Mouse (Mus musculus) Muller cell, postnatal 12 days (primary cell): Measurements from ENCODE around the gene Ttll11.

Source experiments
- DNase-seq: peaks from one replicate; pipeline ENCODE4 v3.0.0-alpha.2; 2015; ENCODE audit errors: inconsistent ontology term

The Ttll11 gene

DNA sequence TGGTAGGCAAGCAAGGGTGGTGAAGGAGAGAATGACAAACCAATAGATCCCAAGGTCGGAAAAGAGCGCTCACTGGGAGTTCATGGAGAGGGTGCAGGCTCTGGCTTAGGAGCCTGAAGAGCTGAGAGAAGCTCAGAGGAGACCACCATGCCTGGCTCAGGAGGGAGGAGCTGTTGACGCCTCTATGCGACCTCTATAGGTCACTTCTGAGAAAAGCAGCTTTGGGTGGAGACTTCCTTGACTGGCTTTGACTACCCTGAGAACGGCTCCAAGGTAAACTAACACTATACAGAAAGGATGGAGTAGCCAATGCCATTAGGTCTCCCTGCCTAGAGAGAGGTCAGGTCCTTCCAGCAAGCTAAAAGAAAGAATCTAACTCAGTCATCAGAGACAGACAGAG lies 124.8 kb downstream of the Ttll11 start:
- no peak for DNase-seq

DNA sequence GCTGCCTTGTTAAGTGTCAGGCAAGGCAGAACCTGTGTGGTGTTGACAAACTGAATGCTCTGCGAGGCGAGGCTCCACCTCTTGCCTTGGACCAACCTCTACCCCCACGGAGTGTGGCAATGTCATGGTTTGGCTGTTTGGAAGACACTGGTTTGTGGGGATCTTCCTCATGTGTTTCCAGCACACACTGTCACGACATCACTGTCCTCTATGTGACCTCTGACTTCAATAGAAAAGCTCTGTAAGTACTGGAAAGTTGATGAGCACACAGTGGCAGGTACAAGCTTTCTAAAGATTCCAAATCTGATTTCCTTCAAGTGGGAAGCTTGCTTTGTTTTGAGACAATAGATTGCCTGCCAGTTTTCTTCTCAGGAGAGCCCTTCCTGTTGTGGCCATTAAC lies 126.7 kb downstream of the Ttll11 start:
- no peak for DNase-seq

DNA sequence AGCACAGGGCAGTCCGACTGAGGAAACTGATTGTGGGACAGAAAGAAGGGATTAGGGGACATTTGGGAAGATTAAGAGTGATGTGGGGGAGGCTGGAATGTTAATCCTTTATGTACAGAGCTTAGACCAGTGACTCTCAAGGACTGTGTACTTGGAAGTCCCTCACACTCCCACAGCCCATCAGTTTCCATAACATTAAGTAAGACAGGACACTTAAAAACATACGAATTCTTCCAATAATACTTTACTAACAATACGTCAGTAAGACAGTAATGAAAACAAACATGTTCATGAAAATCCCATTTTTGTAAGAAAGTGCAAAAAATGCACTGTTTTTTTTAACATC lies 127.6 kb downstream of the Ttll11 start:
- no peak for DNase-seq

DNA sequence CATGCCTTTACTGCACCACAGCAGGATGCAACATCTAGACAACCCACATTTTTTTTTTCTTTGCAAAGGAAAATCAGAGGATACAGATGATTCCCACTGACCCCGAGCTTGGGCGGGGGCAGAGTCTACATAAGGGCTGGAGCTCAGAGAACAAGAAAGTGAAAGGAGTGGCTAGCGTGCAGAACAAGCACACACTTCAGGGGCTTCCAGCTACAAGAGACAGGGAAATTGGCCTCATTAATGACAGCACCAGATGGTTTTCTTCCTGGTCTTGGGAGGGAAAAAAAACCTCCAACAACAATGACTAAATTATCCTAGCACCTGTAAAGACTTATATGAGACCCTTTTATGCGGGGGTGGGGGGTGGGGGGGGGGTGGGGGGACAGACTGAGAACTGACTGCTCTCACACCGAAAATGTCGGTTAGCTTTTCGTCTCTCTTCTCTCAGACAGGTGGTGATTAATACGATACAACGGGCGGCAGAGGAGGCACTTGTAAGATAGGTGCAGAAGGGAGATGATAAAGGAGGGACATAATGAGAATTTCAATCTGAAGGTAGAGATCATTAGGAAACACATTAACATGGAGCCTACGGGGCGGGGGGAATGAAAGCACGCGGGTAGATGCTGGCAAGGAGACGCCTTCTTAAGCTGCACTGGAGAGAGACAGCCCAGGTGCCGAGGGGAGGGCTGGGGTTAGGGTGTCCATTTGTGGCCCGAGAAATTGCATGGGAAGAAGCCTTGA lies 128.1 kb downstream of the Ttll11 start:
- no peak for DNase-seq

DNA sequence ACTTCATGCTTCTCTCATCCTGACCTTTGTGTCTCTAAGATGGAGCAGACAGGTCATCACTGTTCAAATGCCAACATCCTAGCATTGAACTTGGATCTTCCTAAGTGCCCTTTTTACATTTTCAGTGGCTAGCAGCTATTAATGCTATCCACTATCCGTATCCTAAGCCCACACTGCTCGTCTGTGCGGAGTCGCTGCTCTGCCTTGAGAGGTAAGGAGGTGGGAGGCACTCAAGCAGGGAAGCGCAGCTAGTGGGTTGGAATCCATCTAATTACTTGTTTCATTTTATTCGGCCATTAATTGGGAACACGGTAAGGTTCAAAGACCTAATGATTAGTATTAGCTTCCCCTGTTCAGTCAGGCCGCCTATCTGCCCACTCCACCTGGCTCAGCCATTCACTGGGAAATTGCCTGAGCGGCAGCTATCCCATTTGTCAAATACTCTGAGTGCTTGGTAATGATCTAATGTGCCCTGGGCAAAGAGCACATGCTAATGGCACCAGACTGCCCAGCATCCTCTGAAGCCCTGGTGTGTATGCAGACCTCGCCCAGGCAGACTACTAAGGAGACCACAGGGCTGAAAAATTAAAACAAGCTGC lies 130.0 kb downstream of the Ttll11 start:
- DNase-seq = peak; percentile 20

DNA sequence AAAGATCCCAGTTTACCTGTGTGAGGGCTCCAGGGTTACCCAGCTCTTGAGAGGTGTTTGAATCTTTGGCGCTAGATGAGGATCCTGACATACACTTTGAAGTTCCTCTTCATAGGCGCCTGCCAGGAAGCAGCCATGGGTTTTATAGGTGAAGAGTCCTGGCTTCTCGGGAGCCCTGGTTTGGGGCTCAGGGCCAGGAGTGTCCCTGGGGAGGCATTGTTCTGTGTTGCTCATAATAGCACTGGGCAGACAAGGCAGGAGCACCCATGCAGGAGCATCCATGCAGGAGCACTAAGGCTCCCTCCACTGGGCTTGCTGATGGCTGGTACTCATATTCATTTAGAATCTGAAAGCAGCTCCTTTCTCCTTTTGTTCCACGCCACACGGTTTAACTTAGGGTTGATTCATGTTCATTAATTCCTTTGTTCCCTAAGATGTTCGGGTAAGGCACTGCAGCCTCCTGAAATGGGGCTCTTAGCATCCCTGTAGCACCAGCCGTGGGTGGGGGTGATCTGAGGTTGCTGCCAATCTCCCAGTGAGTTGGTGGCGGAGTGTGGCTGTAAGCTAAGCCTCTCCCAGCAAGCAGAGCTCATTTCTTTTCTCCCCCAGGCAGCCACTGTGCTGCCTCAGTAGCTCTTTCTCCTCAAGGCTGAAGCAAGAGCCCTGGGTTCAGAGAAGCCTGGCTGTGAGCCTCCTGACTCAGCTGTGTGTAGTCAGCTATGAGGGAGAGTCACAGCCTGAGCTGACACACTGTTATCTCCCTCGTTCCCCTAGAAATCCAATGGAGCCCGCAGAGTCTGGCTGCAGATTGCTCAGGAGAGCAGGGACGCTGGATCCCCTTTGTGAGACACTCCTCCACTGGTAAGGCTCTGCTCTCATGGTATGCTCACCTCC lies 133.9 kb downstream of the Ttll11 start:
- no peak for DNase-seq

DNA sequence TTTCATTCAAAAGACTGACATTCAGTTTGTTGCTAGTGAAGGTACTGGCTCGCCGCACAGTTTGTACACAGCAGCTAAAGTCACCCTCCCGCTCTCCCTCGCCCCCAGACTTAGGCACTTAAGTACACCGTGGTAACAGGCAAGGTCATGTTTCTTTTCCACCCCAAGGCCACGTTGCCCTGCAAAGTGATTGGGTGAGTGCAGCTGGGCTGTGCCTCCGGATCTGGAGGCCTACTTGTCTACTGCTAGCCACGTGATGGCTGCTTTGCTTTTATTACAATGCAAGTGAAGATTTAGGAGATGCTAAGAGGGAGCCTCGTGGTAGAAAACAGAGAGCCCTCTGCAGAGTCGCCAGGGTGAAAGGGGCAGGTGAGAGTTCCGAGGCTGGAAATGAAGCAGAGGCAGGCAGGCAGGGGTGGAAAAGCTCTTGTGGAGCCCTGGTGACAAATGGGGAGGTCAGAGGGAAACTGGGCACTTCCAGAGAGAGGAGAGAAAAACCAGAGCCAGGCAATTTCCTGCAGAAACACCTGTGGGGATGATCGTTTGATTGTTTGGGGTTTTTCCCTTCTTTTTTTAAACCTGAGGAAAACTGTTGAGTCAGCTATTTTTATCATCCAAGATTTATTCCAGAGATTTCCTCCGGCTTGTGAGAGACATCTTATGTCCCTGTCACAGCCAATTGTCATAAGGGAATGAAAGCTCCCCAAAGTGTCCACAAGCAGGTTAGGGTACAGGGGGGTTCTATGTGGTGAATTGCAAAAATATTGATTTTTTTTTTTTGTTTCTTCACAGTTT lies 135.6 kb downstream of the Ttll11 start:
- no peak for DNase-seq

DNA sequence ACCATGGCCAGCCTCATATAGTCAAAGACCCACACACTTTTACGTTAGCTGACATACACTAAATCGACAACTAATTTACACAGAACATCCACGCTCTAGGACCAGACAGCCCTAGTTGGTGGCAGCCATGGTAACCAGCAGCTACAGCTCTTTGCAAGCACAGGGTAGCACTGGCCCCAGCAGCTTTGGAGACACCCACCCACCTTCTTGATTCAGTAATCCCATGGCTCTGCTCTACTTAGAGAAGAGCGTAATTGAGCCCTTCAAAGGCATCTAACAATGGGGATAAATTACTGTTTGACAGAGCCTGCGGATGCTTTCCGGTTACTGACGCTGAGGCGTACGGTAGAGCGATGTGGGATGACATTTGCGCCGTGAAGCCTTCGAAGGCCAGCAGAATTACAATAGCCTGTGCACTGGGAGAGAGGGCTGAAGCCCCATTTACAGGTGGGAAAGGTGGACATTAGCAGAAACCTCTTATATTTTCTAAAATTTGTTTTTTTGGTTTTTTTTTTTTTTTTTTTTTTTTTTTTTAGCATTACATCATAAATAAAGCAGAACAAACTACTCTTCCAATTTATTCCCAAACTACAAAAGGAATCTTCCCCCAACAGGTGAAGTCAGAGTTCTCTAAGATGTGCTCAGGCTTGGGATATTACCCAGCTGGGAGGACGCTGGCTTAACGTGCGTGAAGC lies 136.8 kb downstream of the Ttll11 start:
- DNase-seq = no peak

DNA sequence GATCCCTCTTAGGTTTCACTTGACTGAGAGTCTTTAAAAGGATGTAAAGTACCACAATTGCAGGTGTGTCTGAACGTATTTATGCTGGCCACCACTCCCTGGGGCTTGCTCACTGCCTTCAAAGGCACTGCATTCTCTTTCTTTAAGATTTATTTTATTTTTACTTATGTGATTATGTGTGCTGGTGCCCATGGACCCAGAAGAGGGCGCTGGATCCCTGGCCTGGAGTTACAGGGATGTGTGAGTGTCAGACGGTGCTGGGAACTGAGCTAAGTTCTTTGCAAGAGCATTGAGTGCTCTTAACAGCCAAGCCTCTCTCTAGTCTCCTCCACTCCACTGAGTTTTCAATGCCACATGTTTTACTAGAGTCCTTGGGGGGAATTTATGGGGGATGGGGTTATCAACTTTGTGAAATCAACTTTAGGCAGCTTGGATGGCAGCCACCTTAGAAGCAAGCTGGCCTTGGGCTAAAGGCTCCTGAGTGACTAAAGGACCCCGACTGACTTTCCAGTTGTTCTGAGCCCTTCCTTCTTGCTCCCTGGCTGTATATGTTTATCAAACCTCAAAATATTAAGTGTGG lies 137.8 kb downstream of the Ttll11 start:
- no peak for DNase-seq

DNA sequence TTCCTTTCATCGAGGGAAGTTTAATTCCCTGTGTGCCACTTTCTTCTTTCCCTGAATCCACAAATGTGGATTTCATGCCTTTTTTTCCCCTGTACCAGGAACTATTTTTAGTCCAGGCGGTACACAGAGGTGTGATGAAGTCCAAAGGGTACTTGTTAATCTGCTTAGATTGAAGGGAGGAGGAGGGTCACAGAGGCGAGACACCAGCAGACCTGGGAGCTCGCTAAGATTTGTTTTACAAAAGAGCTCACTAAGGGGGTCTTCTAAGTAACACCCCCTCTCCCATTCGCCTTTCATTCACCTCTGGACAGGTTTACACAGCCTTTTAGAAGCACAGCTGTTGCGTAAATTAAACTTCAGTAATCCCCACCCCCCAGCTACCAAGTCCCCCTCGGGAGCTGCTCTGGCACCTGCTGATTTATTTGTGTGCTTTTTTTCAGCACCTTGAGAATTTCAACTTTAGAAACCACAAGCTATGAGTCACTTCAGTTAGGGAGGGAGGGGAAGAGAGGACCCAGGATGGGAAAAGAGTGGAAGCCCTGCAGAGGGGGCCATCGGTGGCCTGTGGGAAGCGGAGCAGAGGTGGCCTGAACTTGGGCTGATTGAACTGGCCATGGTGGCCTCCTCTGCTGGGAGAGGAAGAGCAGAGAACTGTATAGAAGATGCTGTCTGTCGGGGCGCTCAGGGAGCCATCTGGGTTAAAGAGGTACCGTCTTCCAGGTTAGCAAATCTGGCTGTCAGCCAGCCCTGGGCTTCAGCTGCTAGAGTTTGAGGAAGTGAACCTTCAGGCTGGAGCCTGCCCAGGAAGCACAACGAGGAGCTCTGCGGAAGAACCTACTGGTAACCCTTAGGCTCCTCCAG lies 138.5 kb downstream of the Ttll11 start:
- DNase-seq = no peak

DNA sequence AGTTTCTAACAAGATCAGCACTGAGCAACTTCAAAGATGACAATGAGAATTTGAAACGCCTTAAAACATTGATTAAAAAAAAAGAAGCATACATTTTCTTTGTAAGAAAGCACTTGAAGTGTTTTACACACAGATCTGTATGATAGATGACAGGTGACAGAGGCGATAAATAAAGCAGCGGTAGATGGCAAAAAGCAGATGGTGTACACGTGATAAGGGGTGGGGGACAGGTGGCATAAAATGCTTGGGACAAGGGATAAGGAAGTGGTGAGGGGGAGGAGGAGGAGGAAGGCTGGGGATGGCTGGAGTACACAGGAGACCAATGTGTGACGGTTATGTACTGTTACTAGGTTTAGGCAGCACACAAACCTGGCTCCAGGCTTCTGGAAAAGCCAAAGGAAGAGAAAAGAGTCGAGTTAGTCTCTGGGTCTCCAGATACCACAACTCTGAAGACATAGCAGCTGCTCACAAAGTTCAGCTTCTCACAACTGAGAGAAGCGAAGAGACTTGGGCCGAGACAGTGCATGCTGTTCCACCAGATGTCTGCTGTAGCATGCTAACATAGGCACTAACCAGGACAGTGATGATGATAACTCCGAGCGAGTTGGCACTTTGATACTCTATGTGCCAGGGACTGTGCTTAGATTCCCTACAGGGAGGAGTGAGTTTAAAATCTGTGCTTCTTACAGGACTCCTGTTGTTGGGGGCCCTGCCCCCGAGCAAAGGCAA lies 140.8 kb downstream of the Ttll11 start:
- DNase-seq = no peak

DNA sequence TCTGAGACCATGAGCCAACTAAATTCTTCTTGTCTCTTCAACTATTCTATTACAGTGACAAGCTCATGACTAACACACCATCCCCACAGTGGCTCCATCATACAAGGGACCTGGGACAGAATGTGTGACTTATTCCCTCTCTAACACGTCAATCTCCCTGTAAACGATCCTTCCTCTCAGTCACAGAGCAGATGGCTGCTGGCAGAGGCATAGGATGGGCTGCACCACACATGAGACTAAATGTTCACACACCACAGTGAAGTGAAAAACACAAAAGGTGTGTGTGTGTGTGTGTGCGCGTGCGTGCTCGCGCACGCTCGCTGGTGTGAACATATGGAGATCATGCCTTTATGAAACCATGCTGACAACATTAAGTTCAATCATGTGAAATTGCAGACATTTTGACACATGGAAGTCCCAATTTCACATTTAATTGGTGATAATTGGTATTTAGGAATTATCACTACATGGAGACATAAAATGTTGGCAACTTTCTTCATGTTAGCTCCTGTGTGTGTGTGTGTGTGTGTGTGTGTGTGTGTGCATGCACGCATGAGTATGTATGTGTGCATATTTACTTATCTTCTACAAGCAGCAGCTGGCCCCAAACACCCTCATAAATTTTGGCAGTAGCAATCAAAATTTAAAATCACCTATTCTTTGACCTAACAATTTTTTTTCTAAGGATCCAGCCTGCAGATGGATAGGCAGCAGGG lies 145.4 kb downstream of the Ttll11 start:
- DNase-seq = no peak

DNA sequence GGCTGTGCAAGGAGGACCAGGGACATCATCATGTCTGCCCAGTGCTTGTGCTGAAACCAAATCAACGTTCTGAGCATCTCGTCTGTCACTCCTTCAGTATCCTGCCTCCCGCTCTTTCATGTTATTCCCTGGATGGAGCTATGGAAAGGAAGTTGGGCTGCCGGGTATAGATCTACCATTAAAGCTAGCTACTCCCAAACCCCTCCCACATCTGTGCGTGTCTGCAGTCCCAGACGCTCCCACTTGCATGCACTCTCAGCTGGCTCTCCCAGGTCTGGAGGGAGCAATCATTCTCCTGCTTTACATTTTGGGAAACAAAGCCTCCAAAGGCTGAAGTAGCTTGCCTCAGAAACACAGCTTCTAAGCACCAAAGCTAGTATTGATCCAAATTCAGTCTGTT lies 146.2 kb downstream of the Ttll11 start:
- no peak for DNase-seq

DNA sequence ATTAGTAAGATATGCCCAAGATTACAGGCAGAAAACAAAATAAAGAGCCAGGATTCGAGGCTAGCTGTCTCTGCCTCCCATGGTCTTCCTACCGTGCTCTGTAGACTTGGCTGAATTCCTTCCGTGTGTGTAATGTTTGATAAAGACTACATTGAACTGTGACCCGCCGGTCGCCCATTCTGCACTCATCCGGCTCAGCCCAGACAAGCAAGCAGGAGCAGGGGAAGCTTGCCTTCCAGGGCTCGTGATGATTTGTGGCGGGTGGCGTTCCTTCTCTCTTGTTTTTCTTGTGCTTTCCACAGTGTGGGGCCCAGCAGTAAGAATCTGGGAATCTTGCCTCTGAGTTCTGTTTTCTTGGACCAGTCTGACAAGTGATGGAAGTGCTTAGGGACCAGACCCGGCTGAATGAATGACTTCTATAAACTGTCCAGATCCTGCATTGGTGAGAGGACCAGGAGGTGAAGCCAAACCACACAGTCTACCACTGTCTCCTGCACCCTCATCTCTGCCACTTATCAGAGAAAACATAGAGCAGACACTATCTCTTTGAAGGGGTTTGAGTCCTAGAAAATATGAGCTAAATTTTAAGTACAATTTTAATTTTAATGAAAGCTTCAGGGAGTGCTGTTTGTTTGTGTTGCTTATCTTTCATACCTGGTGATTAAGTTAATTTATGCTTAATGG lies 146.8 kb downstream of the Ttll11 start:
- DNase-seq = no peak

DNA sequence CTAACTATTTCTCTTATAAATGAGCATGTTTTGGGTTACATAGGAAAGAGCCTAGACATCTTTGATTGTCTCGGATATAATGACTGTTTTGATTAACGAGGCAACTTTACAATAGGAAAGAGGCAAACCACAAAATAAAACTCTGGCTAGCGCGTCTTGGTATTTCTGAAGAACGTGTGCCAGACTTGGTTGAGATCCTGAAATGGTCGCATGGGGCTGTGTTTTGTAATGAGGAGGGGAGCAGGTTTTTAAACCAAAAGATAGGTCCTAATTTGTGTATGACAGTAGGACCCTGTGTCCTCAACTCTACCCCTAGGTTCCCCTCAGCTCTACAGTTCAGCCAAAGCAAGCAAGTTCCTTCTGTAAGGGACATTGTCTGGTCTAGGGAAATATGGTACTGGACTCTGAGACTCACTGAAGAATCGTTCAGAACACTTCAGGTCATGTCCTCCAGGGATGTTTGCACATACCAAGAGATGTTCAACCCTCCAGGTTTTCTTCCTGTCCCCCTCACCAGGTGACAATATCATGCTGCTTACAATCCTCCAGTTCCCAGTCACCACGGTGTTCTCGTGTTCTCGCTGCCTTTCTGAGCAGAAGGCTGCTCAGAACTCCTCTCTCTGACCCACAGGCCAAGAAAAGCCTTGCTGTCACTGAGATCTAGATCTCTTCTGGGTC lies 147.7 kb downstream of the Ttll11 start:
- DNase-seq = no peak

DNA sequence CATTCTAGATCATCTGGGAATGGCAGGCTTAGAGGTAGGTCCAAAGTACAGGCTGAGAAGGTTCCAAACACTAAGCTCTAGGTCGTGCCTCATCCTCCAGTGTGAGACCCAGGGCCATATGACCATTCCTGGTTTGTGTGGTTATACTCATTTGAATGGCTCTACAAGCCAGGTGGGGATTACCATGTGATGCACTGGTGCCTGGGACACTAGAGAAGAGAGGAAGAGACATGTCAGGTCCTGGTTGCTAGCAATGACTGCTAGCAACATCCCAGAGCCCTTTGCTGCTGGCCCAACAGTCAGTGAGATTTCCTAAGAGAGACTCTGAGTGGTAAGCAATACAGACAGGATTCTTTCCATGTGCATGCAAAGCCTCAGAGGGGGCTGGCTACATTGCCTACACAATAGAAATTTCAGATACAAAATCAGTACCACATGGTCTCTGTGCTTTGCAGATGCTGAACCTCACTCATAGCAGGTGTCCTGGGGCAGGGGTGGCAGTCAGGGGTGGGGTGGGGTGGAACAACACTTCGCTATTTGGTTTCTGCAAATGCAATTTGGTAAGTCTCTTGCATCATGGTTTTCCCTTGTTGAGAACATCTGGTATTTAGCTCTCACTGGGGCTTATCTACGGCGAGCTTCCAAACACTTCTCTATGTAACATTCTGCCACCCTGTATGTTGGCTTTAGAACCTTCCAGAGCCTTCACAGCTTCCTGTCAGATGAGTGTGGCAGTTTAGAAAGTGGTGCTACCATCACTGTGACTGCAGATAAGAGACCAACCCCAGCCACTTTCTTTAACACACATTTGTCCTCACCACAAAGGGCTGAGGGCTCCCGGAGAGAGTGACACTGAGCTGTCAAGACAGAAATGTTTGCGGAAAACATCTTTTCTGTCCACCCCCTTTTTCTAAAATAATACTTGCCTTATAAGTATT lies 148.5 kb downstream of the Ttll11 start:
- DNase-seq = no peak
